Mouse (Mus musculus): ENCODE results near the gene Daam1.

DNA sequence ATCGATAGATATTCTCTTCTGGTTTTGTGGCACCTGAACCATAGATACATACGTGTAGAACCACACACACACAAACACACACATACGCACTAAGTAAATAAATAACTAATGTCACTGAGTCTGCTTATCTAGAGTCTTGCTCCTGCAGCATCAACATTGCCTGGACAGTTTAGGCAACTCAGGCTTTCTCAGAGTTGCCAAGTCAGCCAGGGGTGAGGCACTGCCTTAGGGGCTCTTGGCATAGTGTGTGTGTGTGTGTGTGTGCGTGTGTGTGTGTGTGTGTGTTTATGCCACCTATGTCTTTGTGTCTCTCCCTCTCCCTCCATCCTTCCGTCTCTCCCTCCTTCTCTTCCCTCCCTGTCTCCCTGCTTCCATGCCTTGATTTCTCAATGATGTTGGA is 110.4 kb downstream of the Daam1 start:
- no peak for TF ChIP-seq POLR2A (IDR thresholded peaks at IDR 0.05; ENCODE audit: insufficient read length, low read depth)
- no peak for TF ChIP-seq POLR2AphosphoS2 (IDR thresholded peaks at IDR 0.05; ENCODE audit: insufficient read length, low read depth)
- no peak for TF ChIP-seq USF1 (IDR thresholded peaks at IDR 0.05; ENCODE audit: low read depth)
